Mouse (Mus musculus) B cell, adult (primary cell): ENCODE data around the gene Tbc1d21. TPM values are rescaled to one million over a fixed set of nuclear protein-coding genes. Genes with fewer than 3 reads are reported as not detected.

Source experiments
- total RNA-seq: library from RNA; stranded (reverse); gene quantifications from 4 replicates; pipeline ENCODE4 v1.2.4, GENCODE M21; 2023; ENCODE audit not compliant: inconsistent age

The Tbc1d21 gene
- not detected in 4 replicates for total RNA-seq

GRCm38 (mm10) chr9:58370355-58370754 is at the start of gene Tbc1d21:
Tbc1d21 (minus strand) TSS chr9:58370455.

GRCm38 (mm10) chr9:58312944-58313359 is 57.3 kb downstream of the Tbc1d21 start, which contains the start of gene Loxl1:
Loxl1 (minus strand) TSS chr9:58313186.

Other genes with a start within 250 kb of the Tbc1d21 start
- gene Islr, start 166.1 kb downstream of the Tbc1d21 start, total RNA-seq = not detected in 4 replicates
- 7.1 to 9.8 TPM (median 8.7 TPM) in 4 replicates for gene Islr2, start 166.1 kb downstream of the Tbc1d21 start, total RNA-seq
- 373 to 441 TPM (median 401 TPM) in 4 replicates for gene Pml, start 120.7 kb downstream of the Tbc1d21 start, total RNA-seq
- 77.3 to 104 TPM (median 85.0 TPM) in 4 replicates for gene Stoml1, start 117.3 kb downstream of the Tbc1d21 start, total RNA-seq
- 0.24 TPM in 1 of 4 replicates, not detected in the others for gene Loxl1, start 57.3 kb downstream of the Tbc1d21 start, total RNA-seq
- gene Insyn1, start 118.1 kb upstream of the Tbc1d21 start, total RNA-seq = 0.77 TPM in 1 of 4 replicates, not detected in the others
- 1.1 to 2.7 TPM (median 1.7 TPM) in 4 replicates for gene Cd276, start 185.0 kb upstream of the Tbc1d21 start, total RNA-seq
- gene Nptn, start 211.8 kb upstream of the Tbc1d21 start, total RNA-seq = 98.8 to 106 TPM (median 104 TPM) in 4 replicates